Mouse (Mus musculus) neutrophil, adult 59 days (primary cell): ENCODE data around the gene Gm20837. TPM values are rescaled to one million over a fixed set of nuclear protein-coding genes. Genes with fewer than 3 reads are reported as not detected.

ENCODE experiments used
- total RNA-seq, 2 experiments: library from RNA; stranded (reverse); gene quantifications; 1 replicate in 1 of 2; 2 replicates in 1 of 2; pipeline ENCODE4 v1.2.4; 2023

The Gm20837 gene
- not detected for total RNA-seq

DNA sequence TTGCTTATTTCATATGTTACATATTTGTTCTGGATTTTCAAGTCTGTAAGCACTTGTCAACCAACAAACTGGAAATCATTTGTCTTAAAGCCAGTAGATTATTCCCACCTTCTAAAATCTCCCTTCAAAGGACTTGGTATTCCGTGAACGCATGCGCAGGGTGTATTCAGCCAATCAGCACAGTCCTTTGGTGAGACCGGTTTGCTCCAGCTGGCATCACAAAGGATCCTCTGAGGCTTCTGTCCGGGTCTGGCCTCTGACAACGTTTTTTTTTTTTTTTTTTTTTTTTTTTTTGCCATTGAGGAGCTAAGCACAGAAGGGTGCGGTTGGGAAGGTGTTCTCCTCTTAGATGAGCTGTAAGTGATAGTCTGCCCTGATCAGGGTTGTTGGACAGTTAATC, at the start of gene Gm20837:
TSS of gene Gm20837 (plus strand) at position 301 of the 400 bp plus-strand sequence.

